Mouse (Mus musculus) lung, postnatal 36 days (tissue): ENCODE results near the gene Scrn3.

Source experiments
- DNase-seq: peaks from one replicate; pipeline ENCODE4 v3.0.0; 2022; ENCODE audit warnings: mixed read lengths

Scrn3 gene

GRCm38 (mm10) chr2:73275261-73276040 is 37.0 kb upstream of the Scrn3 start:
- DNase-seq: no peak

- DNase-seq: no peak
Observed at GRCm38 (mm10) chr2:73276141-73276571, 36.2 kb upstream of the Scrn3 start.

DNA sequence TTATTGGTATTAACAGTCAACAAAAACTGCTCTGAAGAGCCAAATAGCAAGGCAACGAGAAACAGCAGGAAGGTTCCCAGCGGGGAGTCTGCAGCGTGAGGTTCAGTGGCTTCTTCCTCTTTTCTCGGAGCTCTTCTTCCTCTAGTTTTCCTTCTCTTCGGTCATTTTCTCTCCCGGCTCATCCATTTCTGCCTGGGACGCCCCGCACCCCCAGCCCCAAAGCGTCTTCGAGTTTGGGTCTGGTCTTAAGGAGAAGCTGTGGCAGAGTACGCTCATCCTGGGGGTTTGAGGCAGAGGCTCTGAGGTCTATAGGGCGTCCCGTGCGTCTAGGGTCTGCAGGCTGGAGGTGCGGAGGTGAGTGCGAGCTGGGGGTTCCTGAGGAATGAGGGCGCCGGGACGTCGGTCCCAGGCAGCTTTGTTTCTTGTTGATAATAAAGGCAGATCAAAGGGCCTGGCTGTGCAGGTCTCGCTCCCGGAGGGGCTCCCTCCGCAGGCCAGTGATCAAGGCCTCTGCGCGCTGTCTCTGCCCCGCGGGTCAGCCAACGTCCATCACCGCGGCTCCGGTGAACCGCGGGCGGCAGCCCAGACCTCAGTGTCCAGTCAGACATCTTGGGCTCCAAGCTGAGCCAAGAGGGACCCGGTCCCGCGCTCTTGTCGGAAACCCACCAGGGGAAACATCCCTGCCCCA is 35.2 kb upstream of the Scrn3 start:
- no peak for DNase-seq

GRCm38 (mm10) chr2:73277709-73278075 is 34.7 kb upstream of the Scrn3 start:
- no peak for DNase-seq

- DNase-seq: peak; percentile 89
Observed at GRCm38 (mm10) chr2:73278131-73278854, 34.1 kb upstream of the Scrn3 start.

DNA sequence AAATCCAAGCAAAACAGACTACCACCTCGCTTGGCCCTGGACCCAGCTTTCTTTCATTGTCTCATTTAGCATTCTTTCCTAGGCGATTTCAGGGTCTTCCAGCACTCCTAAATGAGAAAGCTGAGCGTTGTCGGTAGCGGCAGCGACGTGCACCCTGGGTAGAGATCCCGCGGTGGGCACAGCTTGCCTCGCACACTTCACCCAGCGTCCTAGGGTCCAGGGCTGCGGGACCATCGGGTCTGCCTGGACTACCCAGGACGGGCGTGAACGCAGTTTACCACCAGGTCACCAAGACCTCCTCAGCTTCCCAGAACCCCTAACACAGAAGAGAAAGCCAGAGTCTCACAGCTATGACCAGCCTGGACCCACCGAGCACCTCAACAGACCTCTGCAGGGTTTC is 33.5 kb upstream of the Scrn3 start:
- no peak for DNase-seq

DNA sequence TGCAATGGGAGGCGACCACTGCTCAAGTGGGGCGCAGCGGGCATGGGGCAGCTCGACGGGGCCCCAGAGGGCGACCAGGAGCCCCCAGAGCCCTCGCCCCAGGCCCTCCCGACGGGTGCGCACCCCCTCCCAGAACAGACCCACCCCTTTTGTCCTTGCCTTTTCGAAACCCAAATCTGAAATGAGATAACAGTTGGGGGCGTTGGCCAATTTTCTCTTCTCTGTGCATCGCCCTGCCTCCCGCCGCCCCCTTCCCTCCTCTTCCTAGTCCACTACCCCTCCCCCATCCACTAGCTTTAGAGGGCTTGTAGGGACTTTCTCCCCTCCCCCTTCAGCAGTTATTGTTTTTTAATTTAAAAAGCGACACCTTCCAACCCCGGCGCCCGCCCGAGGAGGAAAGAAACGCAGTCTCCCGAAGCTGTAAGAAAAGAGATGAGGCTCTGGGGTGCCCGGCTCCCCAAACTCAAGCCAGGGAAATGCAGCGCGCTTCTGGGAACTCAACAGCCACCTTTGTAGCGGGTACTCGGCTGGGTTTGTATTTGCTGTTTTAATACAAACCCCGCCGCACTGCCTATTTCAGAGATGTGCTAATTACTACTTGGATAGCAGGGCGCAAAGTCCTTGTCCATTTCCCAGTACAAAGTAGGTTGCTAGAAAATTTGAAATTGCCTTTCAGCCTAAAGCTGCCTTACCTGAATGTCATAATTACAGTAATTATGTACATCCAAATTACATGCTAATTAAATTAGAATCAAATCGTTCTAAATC is 32.9 kb upstream of the Scrn3 start:
- DNase-seq: no peak

GRCm38 (mm10) chr2:73280356-73281047 is 31.9 kb upstream of the Scrn3 start:
- no peak for DNase-seq

- DNase-seq: no peak
Observed at GRCm38 (mm10) chr2:73281048-73281661, 31.2 kb upstream of the Scrn3 start.

DNA sequence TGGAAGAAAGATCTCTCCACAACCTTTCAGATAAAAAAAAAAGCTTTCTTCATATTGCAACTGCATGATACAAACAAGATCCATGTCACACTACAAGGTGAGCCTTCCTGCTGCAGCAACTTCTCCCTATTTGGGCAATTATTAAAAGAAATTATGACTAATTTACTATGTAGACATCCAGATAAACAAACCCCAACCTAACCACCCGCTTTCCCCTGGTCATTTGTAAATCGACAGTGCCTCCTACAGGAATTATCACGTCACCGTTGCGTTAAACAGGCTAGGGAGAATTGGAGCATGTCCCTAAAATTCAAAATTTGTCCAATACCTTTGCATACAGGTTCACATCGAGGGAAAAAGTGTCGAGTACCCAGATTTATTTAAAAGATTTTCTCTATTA is 30.7 kb upstream of the Scrn3 start:
- no peak for DNase-seq

GRCm38 (mm10) chr2:73285630-73286029 is 26.8 kb upstream of the Scrn3 start:
- peak; percentile 46 for DNase-seq

GRCm38 (mm10) chr2:73291130-73291529 is 21.3 kb upstream of the Scrn3 start:
- no peak for DNase-seq

- no peak for DNase-seq
Observed at GRCm38 (mm10) chr2:73295023-73295422, 17.4 kb upstream of the Scrn3 start.

DNA sequence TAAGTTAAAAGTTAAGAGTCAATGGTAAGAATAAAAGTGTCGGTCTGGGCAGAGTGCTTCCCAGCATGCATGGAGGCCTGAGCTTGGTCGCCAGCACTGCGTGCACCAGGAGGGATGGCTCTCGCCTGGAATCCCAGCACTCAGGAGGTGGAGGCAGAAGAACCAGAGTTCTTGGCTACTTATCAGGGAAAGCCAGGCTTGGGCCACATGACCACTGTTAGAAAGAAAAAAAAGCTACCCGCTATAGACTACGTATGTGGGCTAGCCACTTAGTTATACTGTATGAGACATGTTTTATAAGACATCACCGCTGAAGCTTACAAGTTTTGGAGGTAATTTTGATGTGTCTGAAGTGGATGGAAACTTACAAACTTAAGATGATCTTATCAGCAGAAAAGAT is 14.2 kb upstream of the Scrn3 start:
- no peak for DNase-seq

DNA sequence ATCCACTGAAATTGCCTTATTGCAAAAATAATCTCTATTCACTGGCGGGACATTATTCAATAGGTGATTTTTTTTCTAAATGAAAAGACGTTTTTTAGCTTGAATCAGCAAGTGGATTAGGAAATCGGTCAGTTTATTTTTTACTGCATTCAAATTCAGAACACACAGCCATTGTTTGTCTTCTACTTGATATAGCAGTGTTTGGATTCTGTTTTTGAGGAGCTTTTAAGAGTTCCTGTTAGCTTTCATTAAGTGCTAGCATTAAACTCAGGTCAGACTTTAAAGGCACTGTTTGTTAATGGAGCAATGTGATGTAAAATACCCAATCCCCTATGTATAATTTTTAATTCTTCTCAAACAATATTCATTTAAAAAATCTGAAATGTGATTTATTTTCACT is 13.6 kb upstream of the Scrn3 start:
- DNase-seq: no peak

- no peak for DNase-seq
Observed at GRCm38 (mm10) chr2:73301979-73302378, 10.4 kb upstream of the Scrn3 start.

- DNase-seq: no peak
Observed at GRCm38 (mm10) chr2:73302722-73303121, 9.7 kb upstream of the Scrn3 start.

DNA sequence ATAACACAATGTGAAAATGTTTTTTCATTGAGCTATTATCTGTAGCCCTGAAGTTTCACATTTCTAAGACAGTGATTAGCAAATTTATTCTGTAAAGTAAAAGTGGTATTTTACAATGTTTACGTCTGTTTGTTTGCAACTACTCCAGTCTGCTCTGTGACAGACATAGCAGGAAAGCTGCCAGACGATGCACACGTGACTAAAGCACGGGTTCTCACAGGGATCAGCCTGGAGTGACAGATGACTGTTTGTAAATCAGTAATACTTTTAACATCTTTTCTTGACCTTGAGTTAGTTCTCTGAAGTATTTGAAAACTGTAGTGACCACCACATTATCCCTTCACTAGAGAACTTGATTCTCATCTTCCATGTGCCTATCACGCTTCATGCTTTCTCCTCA is 7.9 kb upstream of the Scrn3 start:
- DNase-seq: no peak

DNA sequence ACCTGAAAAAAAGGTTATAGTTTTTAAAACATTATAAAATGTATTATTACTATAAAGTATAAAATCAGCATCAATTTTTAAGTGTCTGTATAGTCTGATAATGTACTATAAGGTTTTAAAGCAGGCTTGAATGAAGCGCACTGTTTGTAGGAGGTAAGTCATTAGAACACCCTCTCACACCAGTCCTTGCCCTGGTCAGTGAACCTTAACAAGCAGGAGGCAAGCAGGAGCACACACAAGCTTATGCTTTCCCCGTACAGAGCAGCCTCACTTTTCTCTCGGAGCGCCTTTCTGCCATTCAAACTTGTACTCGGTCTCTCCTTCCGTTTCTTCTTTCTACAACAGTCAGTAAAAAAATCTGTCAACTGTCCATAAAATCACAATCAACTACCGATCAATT is 6.4 kb upstream of the Scrn3 start:
- DNase-seq: no peak

- peak; percentile 55 for DNase-seq
Observed at GRCm38 (mm10) chr2:73313117-73313501, 708 bp downstream of the Scrn3 start.

DNA sequence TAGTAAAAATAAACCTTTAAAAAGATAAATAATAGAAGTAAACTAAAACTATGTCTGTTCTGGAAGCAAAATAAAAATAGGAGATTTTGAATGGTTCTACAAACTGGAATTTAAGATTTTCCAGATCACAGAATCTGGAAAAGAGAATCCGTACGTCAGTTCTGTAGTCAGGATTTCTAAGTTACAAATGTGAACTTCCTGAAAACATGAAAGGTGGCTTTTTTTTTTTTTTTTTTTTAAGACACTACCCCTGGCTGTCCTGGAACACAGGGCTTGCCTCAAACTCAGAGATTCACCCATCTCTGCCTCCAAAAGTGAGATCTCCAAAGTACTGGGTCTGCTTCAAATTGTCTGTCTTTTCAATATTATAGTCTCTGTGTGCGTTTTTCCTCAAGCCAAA is 1.9 kb downstream of the Scrn3 start:
- no peak for DNase-seq

GRCm38 (mm10) chr2:73317426-73317825 is 5.0 kb downstream of the Scrn3 start:
- no peak for DNase-seq
